Mouse (Mus musculus) cerebellum, postnatal 10 days (tissue): ENCODE measurements around the gene Tdrd7.

Source experiments
- DNase-seq, 2 experiments: peaks; one replicate each; pipeline ENCODE4 v3.0.0; 2021; ENCODE audit warnings: mixed read lengths in 2 of 2

Gene Tdrd7

DNA sequence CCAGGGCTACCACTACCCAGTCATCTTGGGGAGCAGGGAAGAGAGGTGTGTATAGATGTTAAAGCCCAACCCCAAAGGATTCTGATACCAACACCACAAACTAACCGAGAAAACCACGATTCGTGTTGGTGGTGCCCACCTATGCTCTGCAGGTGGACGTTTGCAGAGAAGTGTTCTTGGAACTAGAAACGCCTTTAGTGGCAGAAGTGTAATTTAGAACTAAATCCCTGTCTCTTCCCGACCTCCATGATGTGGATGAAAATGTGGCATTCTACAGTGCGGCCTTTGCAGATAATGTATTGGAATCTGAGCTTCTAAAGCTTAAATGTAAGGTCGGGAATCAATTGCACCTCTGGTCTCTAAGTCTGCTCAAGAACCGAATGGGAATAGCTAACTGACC, 7.8 kb downstream of the Tdrd7 start:
- no peak for DNase-seq

GRCm38 (mm10) chr4:45976931-45977667, 12.0 kb downstream of the Tdrd7 start:
- no peak for DNase-seq

DNA sequence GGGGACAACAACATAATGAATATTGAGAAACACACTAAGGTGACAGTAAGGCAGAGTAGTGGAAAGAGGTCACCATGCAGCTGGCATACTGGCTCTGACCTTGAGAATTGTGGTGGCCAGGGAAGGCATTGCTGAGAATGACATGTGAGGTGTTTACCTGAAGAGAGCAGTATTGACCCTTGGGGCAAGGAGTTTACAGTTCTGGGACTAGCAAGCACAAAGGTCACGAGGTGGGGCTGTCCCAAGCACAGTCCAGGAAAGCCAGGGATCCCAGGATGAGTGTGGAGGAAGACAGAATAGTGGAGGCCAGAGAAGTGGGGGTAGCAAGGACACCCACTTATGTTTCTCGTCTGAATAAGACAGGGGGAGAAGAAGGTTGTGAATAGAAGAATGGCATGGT, 14.8 kb downstream of the Tdrd7 start:
- no peak for DNase-seq

- no peak for DNase-seq
Observed at GRCm38 (mm10) chr4:45981054-45981453, 15.9 kb downstream of the Tdrd7 start.

DNA sequence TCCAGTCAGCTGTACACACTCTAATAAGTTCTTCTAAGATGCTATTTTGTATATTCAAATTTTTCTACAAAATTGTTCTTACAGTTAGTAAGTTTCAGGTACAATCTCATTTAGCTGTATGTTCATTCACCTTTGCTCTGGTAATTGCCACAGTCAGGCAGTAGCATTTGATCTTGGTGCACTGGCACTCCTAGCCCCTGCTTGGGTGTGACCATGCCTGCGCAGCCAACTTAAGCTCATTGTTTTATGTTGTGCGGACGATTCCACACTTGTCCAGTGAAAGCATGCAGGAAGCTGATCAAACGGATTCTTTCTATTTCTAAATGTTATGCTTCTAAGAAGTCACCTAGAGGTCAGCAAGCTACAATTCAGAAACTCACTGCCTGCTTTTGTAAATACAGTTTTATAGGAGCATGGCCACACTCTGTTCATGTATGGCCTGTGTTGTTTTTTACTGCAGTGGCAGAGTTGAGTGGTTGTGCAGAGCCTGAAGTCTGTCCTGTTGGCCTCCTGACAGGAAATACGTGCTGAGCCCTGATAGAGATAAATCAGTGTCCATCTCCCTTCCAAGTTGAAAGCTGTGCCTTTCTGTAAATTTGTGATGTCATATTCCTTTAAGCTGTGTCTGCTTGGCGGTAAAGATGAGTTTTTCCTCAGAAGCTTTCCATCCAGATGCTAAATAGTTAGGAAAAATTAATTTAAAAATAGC, 25.4 kb downstream of the Tdrd7 start:
- DNase-seq = no peak

DNA sequence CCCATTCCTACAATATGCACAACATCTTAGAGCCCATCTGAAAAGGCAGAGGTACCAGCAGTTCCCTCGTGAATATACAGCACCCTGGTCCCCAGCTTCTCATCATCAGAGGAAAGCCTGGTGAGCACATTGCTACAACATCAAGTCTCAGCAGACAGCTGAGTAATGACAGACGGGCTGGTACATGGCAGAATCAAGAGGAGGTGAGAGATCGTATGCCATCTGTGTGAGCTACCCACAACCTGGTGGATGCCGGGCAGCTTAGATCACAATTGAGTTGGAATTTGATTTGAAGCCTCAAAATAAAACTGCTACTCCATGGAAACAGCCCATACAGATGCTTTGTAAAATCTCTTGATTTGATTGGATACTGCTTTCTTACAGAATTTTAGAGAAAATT, 33.4 kb downstream of the Tdrd7 start:
- DNase-seq = no peak

GRCm38 (mm10) chr4:46008142-46008793, 43.1 kb downstream of the Tdrd7 start:
- DNase-seq = peak; percentile 22 to 30

DNA sequence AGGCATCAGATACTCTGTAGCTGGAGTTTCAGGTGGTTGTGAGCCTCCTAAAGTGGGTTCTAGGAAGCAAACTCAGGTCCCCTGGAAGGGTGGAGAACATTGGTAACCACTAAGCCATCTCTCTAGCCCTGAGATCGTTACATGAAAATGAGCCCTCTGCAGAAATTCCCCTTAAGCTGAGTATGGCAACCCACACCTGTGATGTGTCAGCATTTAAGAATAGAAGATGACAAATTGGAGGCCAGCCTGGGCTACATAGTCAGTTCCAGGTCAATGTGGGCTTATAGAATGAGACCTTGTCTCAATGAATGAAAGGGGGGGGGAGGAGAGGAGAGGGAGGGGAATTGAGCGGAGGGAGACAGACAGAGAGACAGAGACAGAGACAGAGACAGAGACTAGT, 46.6 kb downstream of the Tdrd7 start:
- no peak for DNase-seq

DNA sequence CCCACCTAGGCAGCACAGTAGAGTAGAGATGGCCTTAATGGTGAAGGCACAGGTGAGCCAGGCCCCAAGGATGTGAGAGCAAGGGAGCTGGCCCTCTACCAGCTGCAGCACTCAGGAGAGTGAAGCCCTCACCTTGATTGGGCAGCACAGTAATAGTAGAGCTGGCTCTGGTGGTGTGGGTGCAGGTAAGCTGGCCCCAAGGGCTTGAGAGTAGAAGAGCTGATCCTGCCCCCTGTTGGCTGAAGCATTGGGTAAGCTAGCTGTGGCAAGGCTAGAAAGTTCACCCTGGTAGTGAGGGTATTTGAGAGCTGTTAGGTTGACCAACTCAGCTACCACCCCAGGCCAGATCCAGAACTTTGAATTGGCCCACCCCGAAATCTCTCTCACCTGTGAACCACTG, 50.5 kb downstream of the Tdrd7 start:
- no peak for DNase-seq

- DNase-seq = no peak
Observed at GRCm38 (mm10) chr4:46023021-46023481, 57.9 kb downstream of the Tdrd7 start.

- peak; percentile 73 to 77 for DNase-seq
Observed at GRCm38 (mm10) chr4:46025893-46026292, 60.8 kb downstream of the Tdrd7 start.

DNA sequence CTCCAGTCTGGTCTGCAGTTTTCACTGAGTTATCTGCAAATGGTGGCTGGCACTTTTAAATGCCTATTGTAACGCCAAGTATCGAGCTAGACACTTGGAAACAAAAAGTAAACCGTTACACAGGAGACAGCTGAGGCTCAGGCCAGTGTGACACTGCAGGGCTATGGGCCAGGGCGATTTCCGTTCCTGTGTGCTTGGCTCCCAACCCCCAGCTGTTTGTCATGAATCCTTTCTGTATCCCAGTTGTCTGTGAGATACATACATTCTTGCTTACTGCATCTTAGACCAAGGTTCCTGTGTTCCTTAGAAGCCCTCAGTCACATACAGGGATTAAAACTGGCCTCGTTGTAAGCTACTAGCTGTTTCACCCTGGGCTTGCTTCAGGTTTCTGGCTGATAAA, 63.1 kb downstream of the Tdrd7 start:
- no peak for DNase-seq

GRCm38 (mm10) chr4:46028781-46029180, 63.6 kb downstream of the Tdrd7 start:
- no peak for DNase-seq

DNA sequence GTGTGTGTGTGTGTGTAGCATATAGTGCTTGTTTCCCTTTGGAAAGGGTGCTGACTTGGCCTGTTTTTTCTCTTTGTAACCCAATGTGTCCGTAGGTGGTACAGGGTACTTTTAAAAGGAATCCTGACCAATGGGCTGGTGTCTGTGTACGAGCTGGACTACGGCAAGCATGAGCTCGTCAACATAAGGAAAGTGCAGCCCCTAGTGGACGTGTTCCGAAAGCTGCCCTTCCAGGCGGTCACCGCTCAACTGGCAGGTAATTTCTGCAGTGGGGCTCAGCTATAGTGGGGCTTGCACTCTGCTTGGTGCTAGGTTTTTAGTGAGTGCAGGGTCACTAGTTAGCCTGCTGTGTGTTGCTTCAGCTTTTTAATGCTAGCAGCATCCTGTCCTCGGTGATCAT, 64.4 kb downstream of the Tdrd7 start:
- DNase-seq = peak; percentile 76 to 77

DNA sequence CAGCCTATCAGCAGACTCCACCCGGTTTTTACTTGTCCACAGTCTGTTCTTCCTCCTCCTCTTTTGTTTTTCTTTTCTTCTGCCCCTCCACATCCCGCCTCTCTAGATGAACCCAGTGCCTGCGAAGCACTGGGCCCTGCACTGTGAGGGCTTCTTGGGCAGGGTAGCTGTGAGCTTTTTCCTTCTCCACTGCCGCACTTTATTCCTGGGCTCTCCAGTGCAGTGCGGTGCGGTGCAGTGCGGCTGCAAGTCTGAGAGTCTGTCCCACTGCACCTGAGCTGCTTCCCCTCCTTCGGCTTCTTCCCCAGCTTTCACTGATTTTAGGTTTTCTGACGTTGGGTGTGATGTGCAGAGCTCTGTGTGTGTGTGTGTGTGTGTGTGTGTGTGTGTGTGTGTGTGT, 67.3 kb downstream of the Tdrd7 start:
- no peak for DNase-seq

GRCm38 (mm10) chr4:46033197-46033596, 68.1 kb downstream of the Tdrd7 start:
- no peak for DNase-seq

DNA sequence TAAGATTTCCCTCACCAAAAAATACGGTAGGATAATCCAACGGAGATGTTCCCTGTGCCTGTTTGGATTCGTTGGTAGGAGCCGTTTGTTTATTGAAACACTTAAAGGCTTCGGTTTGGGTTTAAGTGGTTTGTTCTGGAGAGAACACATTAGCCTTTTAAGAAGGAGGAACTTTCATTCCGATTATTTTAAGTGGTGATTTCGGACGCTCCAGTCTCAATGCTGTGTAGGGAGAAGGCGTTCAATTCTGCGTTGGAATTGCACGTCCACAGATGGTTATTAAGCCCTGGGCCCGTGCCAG, 73.4 kb downstream of the Tdrd7 start:
- DNase-seq = peak; percentile 91 to 92

- DNase-seq = peak; percentile 83 to 88
Observed at GRCm38 (mm10) chr4:46038892-46039751, 74.0 kb downstream of the Tdrd7 start, which contains the start of gene Tmod1. Tmod1 (plus strand) TSS chr4:46038935.

DNA sequence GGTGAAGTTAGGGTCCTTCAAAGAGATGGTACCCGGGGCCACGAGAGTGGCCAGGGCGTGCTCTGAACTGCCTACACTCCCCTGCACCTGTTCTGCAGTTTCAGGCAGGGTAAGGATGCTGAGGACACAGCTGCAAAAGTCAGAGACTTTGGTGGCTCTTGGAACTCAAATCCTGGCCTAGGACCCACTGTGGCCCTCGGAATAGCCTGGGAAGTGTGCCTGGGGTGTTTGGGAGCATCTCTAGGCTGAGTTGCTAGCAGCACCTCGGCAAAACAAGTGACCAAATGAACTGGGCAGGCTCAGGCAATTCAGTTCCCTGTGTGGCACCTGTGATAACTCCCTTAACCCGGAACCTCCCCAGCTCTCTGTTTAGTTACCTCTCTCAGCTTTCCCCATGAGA, 74.8 kb downstream of the Tdrd7 start:
- DNase-seq = no peak

- peak; percentile 76 to 83 for DNase-seq
Observed at GRCm38 (mm10) chr4:46040594-46041192, 75.6 kb downstream of the Tdrd7 start.

GRCm38 (mm10) chr4:46041761-46042504, 76.8 kb downstream of the Tdrd7 start:
- DNase-seq = no peak

DNA sequence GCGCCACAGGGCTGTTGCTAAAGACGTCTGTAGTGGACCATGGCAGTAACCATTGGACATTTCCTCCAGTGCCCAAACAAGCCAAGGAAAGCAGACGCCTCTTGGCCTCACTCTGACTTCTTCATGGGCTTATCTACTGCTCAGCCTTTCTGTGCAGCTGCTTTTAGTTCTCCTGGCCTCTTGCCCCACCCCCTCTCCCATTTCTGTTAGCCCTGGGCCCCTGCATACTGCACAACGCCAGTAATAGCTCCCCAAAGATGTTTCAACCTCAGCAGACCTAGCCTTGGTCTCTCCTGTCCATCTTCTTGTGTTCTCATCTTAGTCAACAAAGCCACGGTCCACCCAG, 77.3 kb downstream of the Tdrd7 start:
- no peak for DNase-seq
